Mouse (Mus musculus): Measurements from ENCODE around the gene Six3. TPM values are rescaled to one million over a fixed set of nuclear protein-coding genes. Genes with fewer than 3 reads are reported as not detected.
A peak's percentile ranks its signal among the peaks of the same experiment; 100 is the strongest.

Gene Six3
- polyA plus RNA-seq, 1 experiment from 2014 or later, result 17.6 TPM

- H3K27ac ChIP-seq (ENCODE audit: low read length), result peak overlapping the region; percentile 50; the same call in 1 of the 2 replicates
These were observed 9.2 kb downstream of the Six3 start for GRCm38 (mm10) chr17:85622493-85623157.

GRCm38 (mm10) chr17:85623161-85624050 lies 10.0 kb downstream of the Six3 start:
- Histone ChIP-seq H3K27me3 (replicated peaks; ENCODE audit: control insufficient read depth, insufficient read depth, low read length) (peaks cover 60% of the 10 kb centered on the region), H3K36me3 (ENCODE audit: control insufficient read depth, insufficient read depth) (no peaks in the 10 kb centered on the region), H3K4me2 (ENCODE audit: low read length) (peak overlapping the region; percentile 72), H3K4me1 (replicated peaks; ENCODE audit: control insufficient read depth, insufficient read depth, low read length) (peaks cover 29% of the 10 kb centered on the region), H3K27ac (ENCODE audit: low read length) (peak overlapping the region; percentile 49), H3K4me3 (replicated peaks; ENCODE audit: low read length) (peak overlapping the region; percentile 48), H3K9ac (replicated peaks; ENCODE audit: low read depth, low read length) (peak overlapping the region; percentile 60), H3K9me3 (ENCODE audit: control insufficient read depth, low read length) (no peaks in the 10 kb centered on the region)
- ATAC-seq, result no peak
- WGBS, result under 1% methylated on average over 52 of the region's 52 CpGs

More at GRCm38 (mm10) chr17:85622493-85623157, 9.2 kb downstream of the Six3 start:
- Histone ChIP-seq H3K27me3 (replicated peaks; ENCODE audit: control insufficient read depth, insufficient read depth, low read length) (peaks cover 60% of the 10 kb centered on the region), H3K9ac (replicated peaks; ENCODE audit: low read depth, low read length) (peak overlapping the region; percentile 60), H3K4me1 (replicated peaks; ENCODE audit: control insufficient read depth, insufficient read depth, low read length) (peaks cover 36% of the 10 kb centered on the region), H3K4me2 (ENCODE audit: low read length) (peak overlapping the region; percentile 72), H3K9me3 (ENCODE audit: control insufficient read depth, low read length) (no peaks in the 10 kb centered on the region), H3K4me3 (replicated peaks; ENCODE audit: low read length) (peak overlapping the region; percentile 48), H3K36me3 (ENCODE audit: control insufficient read depth, insufficient read depth) (no peaks in the 10 kb centered on the region)
- 8% methylated on average over 12 of the region's 12 CpGs for WGBS
- no peak for ATAC-seq

GRCm38 (mm10) chr17:85624051-85624420 lies 10.6 kb downstream of the Six3 start:
- WGBS, result 3% methylated on average over 13 of the region's 13 CpGs
- H3K9me3 ChIP-seq (ENCODE audit: control insufficient read depth, low read length), result no peaks in the 10 kb centered on the region
- H3K4me2 ChIP-seq (ENCODE audit: low read length), result peak overlapping the region; percentile 72
- H3K27ac ChIP-seq (ENCODE audit: low read length), result no peak overlapping the region
- H3K27me3 ChIP-seq (replicated peaks; ENCODE audit: control insufficient read depth, insufficient read depth, low read length), result peaks cover 60% of the 10 kb centered on the region
- H3K9ac ChIP-seq (replicated peaks; ENCODE audit: low read depth, low read length), result no peak overlapping the region
- peaks cover 25% of the 10 kb centered on the region for H3K4me1 ChIP-seq (replicated peaks; ENCODE audit: control insufficient read depth, insufficient read depth, low read length)
- no peak for ATAC-seq
- H3K36me3 ChIP-seq (ENCODE audit: control insufficient read depth, insufficient read depth), result no peaks in the 10 kb centered on the region
- peak overlapping the region; percentile 48 for H3K4me3 ChIP-seq (replicated peaks; ENCODE audit: low read length)

- no peaks in the 10 kb centered on the region for H3K9me3 ChIP-seq (ENCODE audit: control insufficient read depth, low read length)
- peaks cover 24% of the 10 kb centered on the region for H3K4me1 ChIP-seq (replicated peaks; ENCODE audit: control insufficient read depth, insufficient read depth, low read length)
- H3K9ac ChIP-seq (replicated peaks; ENCODE audit: low read depth, low read length), result no peak overlapping the region; the same call in 1 of the 2 replicates
- no peaks in the 10 kb centered on the region for H3K36me3 ChIP-seq (ENCODE audit: control insufficient read depth, insufficient read depth)
- H3K4me2 ChIP-seq (ENCODE audit: low read length), result peak overlapping the region; percentile 42
- WGBS, result 9% methylated on average over 26 of the region's 26 CpGs
- peaks cover 57% of the 10 kb centered on the region for H3K27me3 ChIP-seq (replicated peaks; ENCODE audit: control insufficient read depth, insufficient read depth, low read length)
- no peak for ATAC-seq
- 0 out of 2 replicates have a peak overlapping the region, but pooled peaks have one; percentile 10 for H3K27ac ChIP-seq (ENCODE audit: low read length)
- H3K4me3 ChIP-seq (replicated peaks; ENCODE audit: low read length), result peak overlapping the region; percentile 22
These were observed 11.9 kb downstream of the Six3 start for GRCm38 (mm10) chr17:85624981-85625940.

GRCm38 (mm10) chr17:85626091-85626860 lies 12.9 kb downstream of the Six3 start:
- H3K27ac ChIP-seq (ENCODE audit: low read length), result no peak overlapping the region
- H3K4me2 ChIP-seq (ENCODE audit: low read length), result peak overlapping the region; percentile 42
- WGBS, result 36% methylated on average over 14 of the region's 14 CpGs
- no peaks in the 10 kb centered on the region for H3K36me3 ChIP-seq (ENCODE audit: control insufficient read depth, insufficient read depth)
- no peak overlapping the region; the same call in 1 of the 2 replicates for H3K9ac ChIP-seq (replicated peaks; ENCODE audit: low read depth, low read length)
- ATAC-seq, result no peak
- peaks cover 55% of the 10 kb centered on the region for H3K27me3 ChIP-seq (replicated peaks; ENCODE audit: control insufficient read depth, insufficient read depth, low read length)
- peak overlapping the region; percentile 22 for H3K4me3 ChIP-seq (replicated peaks; ENCODE audit: low read length)
- peaks cover 16% of the 10 kb centered on the region for H3K4me1 ChIP-seq (replicated peaks; ENCODE audit: control insufficient read depth, insufficient read depth, low read length)
- H3K9me3 ChIP-seq (ENCODE audit: control insufficient read depth, low read length), result no peaks in the 10 kb centered on the region

- H3K9ac ChIP-seq (replicated peaks; ENCODE audit: low read depth, low read length), result no peak overlapping the region
- no peak overlapping the region for H3K4me2 ChIP-seq (ENCODE audit: low read length)
- no peak overlapping the region for H3K4me3 ChIP-seq (replicated peaks; ENCODE audit: low read length)
- H3K4me1 ChIP-seq (replicated peaks; ENCODE audit: control insufficient read depth, insufficient read depth, low read length), result peaks cover 9% of the 10 kb centered on the region
- H3K36me3 ChIP-seq (ENCODE audit: control insufficient read depth, insufficient read depth), result no peaks in the 10 kb centered on the region
- ATAC-seq, result no peak
- no peak overlapping the region for H3K27ac ChIP-seq (ENCODE audit: low read length)
- no peaks in the 10 kb centered on the region for H3K9me3 ChIP-seq (ENCODE audit: control insufficient read depth, low read length)
- H3K27me3 ChIP-seq (replicated peaks; ENCODE audit: control insufficient read depth, insufficient read depth, low read length), result peaks cover 56% of the 10 kb centered on the region
- 52% methylated on average over 5 of the region's 5 CpGs for WGBS
These were observed 14.3 kb downstream of the Six3 start for GRCm38 (mm10) chr17:85627751-85628150.

- H3K4me3 ChIP-seq (replicated peaks; ENCODE audit: low read length), result no peak overlapping the region
- H3K27ac ChIP-seq (ENCODE audit: low read length), result no peak overlapping the region
- no peaks in the 10 kb centered on the region for H3K9me3 ChIP-seq (ENCODE audit: control insufficient read depth, low read length)
- ATAC-seq, result peak; percentile 38
- H3K36me3 ChIP-seq (ENCODE audit: control insufficient read depth, insufficient read depth), result no peaks in the 10 kb centered on the region
- peaks cover 5% of the 10 kb centered on the region for H3K4me1 ChIP-seq (replicated peaks; ENCODE audit: control insufficient read depth, insufficient read depth, low read length)
- H3K27me3 ChIP-seq (replicated peaks; ENCODE audit: control insufficient read depth, insufficient read depth, low read length), result peaks cover 56% of the 10 kb centered on the region
- no peak overlapping the region for H3K9ac ChIP-seq (replicated peaks; ENCODE audit: low read depth, low read length)
- no peak overlapping the region for H3K4me2 ChIP-seq (ENCODE audit: low read length)
- WGBS, result 6% methylated on average over 8 of the region's 8 CpGs
These were observed 15.4 kb downstream of the Six3 start for GRCm38 (mm10) chr17:85628811-85629210.

GRCm38 (mm10) chr17:85629396-85629795 lies 16.0 kb downstream of the Six3 start:
- H3K4me2 ChIP-seq (ENCODE audit: low read length), result no peak overlapping the region
- no peak for ATAC-seq
- no peaks in the 10 kb centered on the region for H3K9me3 ChIP-seq (ENCODE audit: control insufficient read depth, low read length)
- no peak overlapping the region for H3K9ac ChIP-seq (replicated peaks; ENCODE audit: low read depth, low read length)
- no peak overlapping the region for H3K27ac ChIP-seq (ENCODE audit: low read length)
- H3K27me3 ChIP-seq (replicated peaks; ENCODE audit: control insufficient read depth, insufficient read depth, low read length), result peaks cover 59% of the 10 kb centered on the region
- H3K4me1 ChIP-seq (replicated peaks; ENCODE audit: control insufficient read depth, insufficient read depth, low read length), result peaks cover 5% of the 10 kb centered on the region
- no peak overlapping the region for H3K4me3 ChIP-seq (replicated peaks; ENCODE audit: low read length)
- WGBS, result 74% methylated on average over 1 of the region's 1 CpGs
- H3K36me3 ChIP-seq (ENCODE audit: control insufficient read depth, insufficient read depth), result no peaks in the 10 kb centered on the region
